Mouse (Mus musculus) inflammation-experienced regulatory T-cells, adult 6 months (primary cell): ENCODE measurements around the gene Pomgnt2. TPM values are rescaled to one million over a fixed set of nuclear protein-coding genes. Genes with fewer than 3 reads are reported as not detected.
A peak's percentile ranks its signal among the peaks of the same experiment; 100 is the strongest.
"Not testable (repeated sequence)": the region's sequence is repeated elsewhere in the genome, so short reads cannot be mapped to it uniquely, and the experiment has no call there.

ENCODE experiments used
- ATAC-seq: one replicate; pipeline ENCODE4 v1.8.0; 2017
- polyA plus RNA-seq, 3 experiments: library from polyadenylated mRNA; unstranded; fragments of 100-300 nt; shearing (Covaris generic); gene quantifications; one replicate each; pipeline ENCODE4 v1.2.1; 2017

Gene Pomgnt2
- under 1 TPM in 1 of 3 experiments, not detected in 2; 0.40 TPM for polyA plus RNA-seq

GRCm38 (mm10) chr9:121997010-121997409, at the start of gene Pomgnt2:
Pomgnt2 (minus strand) TSS chr9:121997110.
- ATAC-seq: no peak

- no peak for ATAC-seq
Observed at GRCm38 (mm10) chr9:122039848-122040247, 42.9 kb upstream of the Pomgnt2 start.

- ATAC-seq: no peak
Observed at GRCm38 (mm10) chr9:122038631-122039030, 41.7 kb upstream of the Pomgnt2 start.

- no peak for ATAC-seq
Observed at GRCm38 (mm10) chr9:122036496-122037054, 39.7 kb upstream of the Pomgnt2 start.

GRCm38 (mm10) chr9:122035807-122036206, 38.9 kb upstream of the Pomgnt2 start:
- ATAC-seq: no peak

- no peak for ATAC-seq
Observed at GRCm38 (mm10) chr9:122034949-122035348, 38.0 kb upstream of the Pomgnt2 start.

- ATAC-seq: no peak
Observed at GRCm38 (mm10) chr9:122032071-122032470, 35.2 kb upstream of the Pomgnt2 start.

- no peak for ATAC-seq
Observed at GRCm38 (mm10) chr9:122030706-122031105, 33.8 kb upstream of the Pomgnt2 start.

GRCm38 (mm10) chr9:122029765-122030164, 32.9 kb upstream of the Pomgnt2 start:
- ATAC-seq: no peak

GRCm38 (mm10) chr9:122027914-122028745, 31.2 kb upstream of the Pomgnt2 start:
- no peak for ATAC-seq

- ATAC-seq: no peak
Observed at GRCm38 (mm10) chr9:122027081-122027913, 30.4 kb upstream of the Pomgnt2 start.

GRCm38 (mm10) chr9:122025855-122026590, 29.1 kb upstream of the Pomgnt2 start:
- no peak for ATAC-seq

- no peak for ATAC-seq
Observed at GRCm38 (mm10) chr9:122024419-122024818, 27.5 kb upstream of the Pomgnt2 start.

- no peak for ATAC-seq
Observed at GRCm38 (mm10) chr9:122023873-122024272, 27.0 kb upstream of the Pomgnt2 start.

- ATAC-seq: no peak
Observed at GRCm38 (mm10) chr9:122022776-122023175, 25.9 kb upstream of the Pomgnt2 start.

GRCm38 (mm10) chr9:122021581-122021980, 24.7 kb upstream of the Pomgnt2 start:
- ATAC-seq: no peak

- ATAC-seq: not testable (repeated sequence)
Observed at GRCm38 (mm10) chr9:122021171-122021570, 24.3 kb upstream of the Pomgnt2 start.

GRCm38 (mm10) chr9:122020321-122020720, 23.4 kb upstream of the Pomgnt2 start:
- no peak for ATAC-seq

GRCm38 (mm10) chr9:122018782-122019395, 22.0 kb upstream of the Pomgnt2 start:
- no peak for ATAC-seq

GRCm38 (mm10) chr9:122018079-122018478, 21.2 kb upstream of the Pomgnt2 start:
- no peak for ATAC-seq

GRCm38 (mm10) chr9:122014241-122014667, 17.3 kb upstream of the Pomgnt2 start:
- ATAC-seq: peak; percentile 46

GRCm38 (mm10) chr9:122013629-122014028, 16.7 kb upstream of the Pomgnt2 start:
- no peak for ATAC-seq
